Mouse (Mus musculus) liver, postnatal 0 days (tissue): ENCODE results near the gene Arhgef3. TPM values are rescaled to one million over a fixed set of nuclear protein-coding genes. Genes with fewer than 3 reads are reported as not detected.

Experiments used
- ATAC-seq: fragments of 200-750 bp; cut with Nextera tagmentation; 2 replicates; pipeline ENCODE4 v1.8.0; 2017; ENCODE audit warnings: mild to moderate bottlenecking, moderate library complexity
- DNase-seq: peaks from one replicate; pipeline ENCODE4 v3.0.0-alpha.2; 2016
- H3K27ac ChIP-seq: fragments of 300-500 bp; sonication (generic); 2 replicates; pipeline ENCODE4 v1.5.1; 2014; ENCODE audit warnings: antibody characterized with exemption, moderate library complexity, mild to moderate bottlenecking, low read depth
- H3K27me3 ChIP-seq: fragments of 300-500 bp; sonication (generic); 2 replicates; pipeline ENCODE4 v1.6.1; 2014; ENCODE audit warnings: low read length, control low read depth, mixed read lengths; ENCODE audit not compliant: insufficient read depth
- H3K36me3 ChIP-seq: fragments of 300-500 bp; sonication (generic); replicated peaks from 2 replicates; pipeline ENCODE4 v1.6.1; 2014; ENCODE audit warnings: mild to moderate bottlenecking, control low read depth, low read length, moderate library complexity, mixed read lengths; ENCODE audit not compliant: insufficient read depth
- H3K4me1 ChIP-seq: fragments of 300-500 bp; sonication (generic); 2 replicates; pipeline ENCODE4 v1.6.1; 2014; ENCODE audit warnings: antibody characterized with exemption, mild to moderate bottlenecking, control low read depth; ENCODE audit not compliant: insufficient read depth
- H3K4me2 ChIP-seq: fragments of 300-500 bp; sonication (generic); 2 replicates; pipeline ENCODE4 v1.6.1; 2014; ENCODE audit warnings: low read depth, mild to moderate bottlenecking, low read length, moderate library complexity, mixed read lengths
- H3K4me3 ChIP-seq: fragments of 300-500 bp; sonication (generic); 2 replicates; pipeline ENCODE4 v1.5.1; 2014; ENCODE audit warnings: low read depth, low read length
- H3K9ac ChIP-seq: fragments of 300-500 bp; sonication (generic); replicated peaks from 2 replicates; pipeline ENCODE4 v1.6.1; 2014; ENCODE audit warnings: mild to moderate bottlenecking, moderate library complexity
- H3K9me3 ChIP-seq: fragments of 300-500 bp; sonication (generic); 2 replicates; pipeline ENCODE4 v1.6.1; 2016; ENCODE audit warnings: mild to moderate bottlenecking, control low read depth, low read length, mixed read lengths
- CTCF ChIP-seq: sonication (generic); IDR thresholded peaks from 2 replicates; pipeline ENCODE4 v1.5.1; 2016; ENCODE audit warnings: antibody characterized with exemption, low read depth
- EP300 ChIP-seq: IDR thresholded peaks from 2 replicates; pipeline ENCODE4 v1.6.1; 2016; ENCODE audit warnings: antibody characterized with exemption, low read depth, mild to moderate bottlenecking
- WGBS: fragments of 180-500 bp; shearing (Covaris S2); extraction: QIAGEN DNeasy Blood & Tissue Kit; methylation state at CpG from one replicate; pipeline ENCODE4 v1.1.7; 2014; ENCODE audit not compliant: insufficient replicate concordance; 5-methylcytosine and 5-hydroxymethylcytosine counted together
- polyA plus RNA-seq: library from polyadenylated mRNA; unstranded; fragments of >200 nt; fragmentation: Nextera tagmentation; extraction: Ambion mirVana; gene quantifications from 2 replicates; pipeline ENCODE4 v1.2.1, GENCODE M21; 2015

Arhgef3 gene
- polyA plus RNA-seq, 1 experiment from 2014 or later: 11.4 TPM

DNA sequence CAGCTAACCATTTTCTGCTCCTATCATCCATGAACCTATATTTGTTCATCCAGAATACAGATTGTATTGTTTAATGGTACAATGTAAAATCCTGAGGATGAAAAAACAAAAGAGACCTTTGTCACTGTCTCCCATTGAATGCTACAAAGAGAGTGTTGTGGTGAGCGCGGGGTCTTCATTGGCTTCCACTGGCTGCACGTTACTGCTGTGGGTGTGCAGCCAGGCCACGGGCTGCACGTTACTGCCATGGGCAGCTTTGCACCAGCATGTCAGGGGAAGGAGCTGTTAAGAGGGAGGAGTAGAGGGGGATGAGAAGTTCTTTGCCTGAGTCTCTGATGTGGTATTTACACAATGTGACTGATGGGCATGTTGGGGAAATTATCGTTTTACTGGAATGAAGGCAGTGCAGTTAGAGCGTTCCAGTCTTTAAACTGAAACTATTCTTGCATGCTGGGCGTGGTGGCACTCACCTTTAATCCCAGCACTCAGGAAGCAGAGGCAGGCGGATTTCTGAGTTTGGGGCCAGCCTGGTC is 277.1 kb downstream of the Arhgef3 start:
- Histone ChIP-seq H3K4me1 (no peaks in the 10 kb centered on the region; the same call in 1 of the 2 replicates), H3K27me3 (no peaks in the 10 kb centered on the region), H3K4me2 (no peak overlapping the region), H3K9ac (no peak overlapping the region), H3K9me3 (no peaks in the 10 kb centered on the region), H3K36me3 (peaks cover 62% of the 10 kb centered on the region), H3K27ac (no peak overlapping the region), H3K4me3 (no peak overlapping the region)
- 90% methylated on average over 9 of the region's 9 CpGs for WGBS
- DNase-seq (no peak), ATAC-seq (no peak)
- TF ChIP-seq EP300 (no peak), CTCF (no peak)

DNA sequence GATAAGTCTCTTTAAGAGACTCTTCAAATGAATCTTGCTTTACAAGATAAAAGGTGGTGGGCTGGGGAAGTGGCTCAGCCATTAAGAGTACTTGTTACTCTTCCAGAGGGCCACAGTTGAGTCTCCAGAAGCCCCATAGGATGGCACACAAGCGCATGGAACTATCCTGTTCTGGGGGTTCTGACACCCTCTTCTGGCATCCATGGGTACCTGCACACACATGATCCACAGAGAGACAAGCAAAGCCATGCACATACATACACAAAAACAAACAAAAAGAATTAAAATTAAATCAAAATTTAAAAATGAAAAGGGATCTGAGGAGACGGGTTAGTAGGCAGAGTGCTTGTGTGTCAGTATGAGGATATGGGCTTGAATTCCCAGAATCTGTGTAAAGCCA is 278.0 kb downstream of the Arhgef3 start:
- 91% methylated on average over 2 of the region's 2 CpGs for WGBS
- H3K9ac ChIP-seq: no peak overlapping the region
- H3K27me3 ChIP-seq: no peaks in the 10 kb centered on the region
- H3K27ac ChIP-seq: no peak overlapping the region
- no peaks in the 10 kb centered on the region for H3K9me3 ChIP-seq
- DNase-seq (no peak), ATAC-seq (no peak)
- no peak overlapping the region for H3K4me2 ChIP-seq
- TF ChIP-seq EP300 (no peak), CTCF (peak; percentile 41)
- peaks cover 63% of the 10 kb centered on the region for H3K36me3 ChIP-seq
- H3K4me1 ChIP-seq: no peaks in the 10 kb centered on the region; the same call in none of the 2 replicates
- no peak overlapping the region for H3K4me3 ChIP-seq

GRCm38 (mm10) chr14:27393806-27394205 is 279.1 kb downstream of the Arhgef3 start:
- H3K27ac ChIP-seq: no peak overlapping the region
- ATAC-seq (no peak), DNase-seq (no peak)
- peaks cover 70% of the 10 kb centered on the region for H3K36me3 ChIP-seq
- 76% methylated on average over 10 of the region's 10 CpGs for WGBS
- no peak overlapping the region for H3K4me3 ChIP-seq
- H3K4me1 ChIP-seq: no peaks in the 10 kb centered on the region; the same call in none of the 2 replicates
- TF ChIP-seq EP300 (no peak), CTCF (no peak)
- H3K9ac ChIP-seq: no peak overlapping the region
- no peak overlapping the region for H3K4me2 ChIP-seq
- no peaks in the 10 kb centered on the region for H3K9me3 ChIP-seq
- H3K27me3 ChIP-seq: no peaks in the 10 kb centered on the region

- TF ChIP-seq EP300 (no peak), CTCF (no peak)
- H3K27me3 ChIP-seq: no peaks in the 10 kb centered on the region
- H3K4me1 ChIP-seq: peaks cover under 1% of the 10 kb centered on the region
- H3K4me3 ChIP-seq: no peak overlapping the region
- 76% methylated on average over 7 of the region's 7 CpGs for WGBS
- ATAC-seq (no peak), DNase-seq (no peak)
- no peak overlapping the region for H3K27ac ChIP-seq
- no peak overlapping the region for H3K9ac ChIP-seq
- no peak overlapping the region for H3K4me2 ChIP-seq
- no peaks in the 10 kb centered on the region for H3K9me3 ChIP-seq
- H3K36me3 ChIP-seq: peaks cover 76% of the 10 kb centered on the region
Observed at GRCm38 (mm10) chr14:27396424-27396823, 281.7 kb downstream of the Arhgef3 start.

- H3K4me2 ChIP-seq: no peak overlapping the region
- peaks cover 3% of the 10 kb centered on the region for H3K4me1 ChIP-seq
- no peak overlapping the region for H3K4me3 ChIP-seq
- H3K27me3 ChIP-seq: no peaks in the 10 kb centered on the region
- WGBS: 59% methylated on average over 6 of the region's 6 CpGs
- H3K27ac ChIP-seq: no peak overlapping the region
- TF ChIP-seq EP300: no peak
- TF ChIP-seq CTCF: no peak
- no peak overlapping the region for H3K9ac ChIP-seq
- peaks cover 87% of the 10 kb centered on the region for H3K36me3 ChIP-seq
- ATAC-seq: no peak
- no peak for DNase-seq
- no peaks in the 10 kb centered on the region for H3K9me3 ChIP-seq
Observed at GRCm38 (mm10) chr14:27397526-27397925, 282.8 kb downstream of the Arhgef3 start.

- DNase-seq (no peak), ATAC-seq (peak; percentile 35; the same call in 1 of the 2 replicates)
- H3K9me3 ChIP-seq: no peaks in the 10 kb centered on the region
- 79% methylated on average over 6 of the region's 6 CpGs for WGBS
- no peak overlapping the region for H3K4me3 ChIP-seq
- H3K4me1 ChIP-seq: peaks cover 3% of the 10 kb centered on the region
- peak overlapping the region; percentile 55; the same call in 1 of the 2 replicates for H3K27ac ChIP-seq
- no peak for TF ChIP-seq EP300
- no peak for TF ChIP-seq CTCF
- H3K27me3 ChIP-seq: no peaks in the 10 kb centered on the region
- H3K36me3 ChIP-seq: peaks cover 75% of the 10 kb centered on the region
- H3K4me2 ChIP-seq: no peak overlapping the region
- H3K9ac ChIP-seq: no peak overlapping the region
Observed at GRCm38 (mm10) chr14:27400495-27400894, 285.8 kb downstream of the Arhgef3 start.
